Mouse (Mus musculus): ENCODE data around the gene Wdr73. TPM values are rescaled to one million over a fixed set of nuclear protein-coding genes. Genes with fewer than 3 reads are reported as not detected.

The Wdr73 gene
- total RNA-seq (2012; rRNA removed) (58.0 and 67.0 TPM in 2 replicates), polyA plus RNA-seq (2012; ENCODE audit: insufficient read depth in 1 of 2, insufficient read length in 2 of 2, low read depth in 1 of 2, low replicate concordance in 2 of 2, missing spikeins in 1 of 2) (10 to 100 TPM in 1 of 2 experiments, not detected in 1; 57.8 TPM)

DNA sequence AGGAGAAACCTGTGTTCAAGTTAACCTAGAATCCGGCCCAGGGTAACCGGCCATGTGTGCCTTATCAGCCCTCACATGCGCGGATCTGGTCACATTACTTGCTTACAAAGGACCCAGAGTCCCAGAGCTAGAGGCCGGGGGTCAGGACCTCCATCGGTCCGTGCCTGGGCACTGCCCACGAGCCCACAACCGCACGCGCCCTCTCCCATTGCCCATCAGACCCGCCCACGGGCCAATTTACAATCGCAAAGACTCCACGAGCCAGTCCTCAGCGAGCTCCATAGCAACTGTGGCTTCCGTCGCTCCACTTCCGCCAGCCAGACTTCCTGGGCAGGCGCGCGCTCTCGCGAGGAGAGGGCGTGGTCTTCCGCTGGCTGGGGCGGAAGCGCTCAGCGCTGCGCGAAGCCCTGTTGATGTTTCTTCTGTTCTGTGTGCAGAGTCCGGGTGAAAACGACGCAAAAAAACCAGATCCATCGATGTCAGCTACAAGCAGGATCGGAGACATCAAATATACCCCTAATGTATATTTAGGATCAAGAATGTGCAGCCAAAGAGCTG lies at the start of gene Wdr73:
Gene Wdr73 (minus strand): TSS at position 326 of the 558 bp plus-strand sequence.
- Histone ChIP-seq H3K9ac (ENCODE audit: control insufficient read depth, low read depth, low read length, poor library complexity, severe bottlenecking) (peak within 1 kb of the TSS; percentile 87), H3K4me3 (ENCODE audit: control insufficient read depth in 1 of 2, insufficient read depth in 1 of 2, low read depth in 2 of 2, low read length in 2 of 2) (peak within 1 kb of the TSS; percentile 79 to 88), H3K27ac (ENCODE audit: control insufficient read depth, low read depth, low read length) (peak within 1 kb of the TSS; percentile 81), H3K4me1 (ENCODE audit: control insufficient read depth in 1 of 2, insufficient read depth in 2 of 2, low read length in 2 of 2) (peaks cover 0 to 19% of the 10 kb centered on the region in 2 experiments; a peak in 3 of 4 replicates), H3K79me2 (ENCODE audit: control insufficient read depth, insufficient read depth, low read length, poor library complexity) (peaks cover 16% of the 10 kb centered on the region), H3K36me3 (ENCODE audit: control insufficient read depth in 1 of 2, insufficient read depth in 2 of 2, low read length in 2 of 2) (peaks cover 5 to 14% of the 10 kb centered on the region in 2 experiments), H3K27me3 (ENCODE audit: control insufficient read depth in 1 of 2, insufficient read depth in 2 of 2, low read length in 2 of 2) (no peaks in the 10 kb centered on the region), H3K9me3 (replicated peaks; ENCODE audit: insufficient read depth, low read length) (no peaks in the 10 kb centered on the region)
- peak; percentile 97 for DNase-seq (ENCODE audit: low read depth, low spot score)
- no peak for TF ChIP-seq JUND (IDR thresholded peaks at IDR 0.05; ENCODE audit: low read depth, low read length)
- TF ChIP-seq POLR2AphosphoS2 (IDR thresholded peaks at IDR 0.05; ENCODE audit: low read length) = peak; percentile 93
- TF ChIP-seq EP300 (IDR thresholded peaks at IDR 0.05; ENCODE audit: low read depth in 1 of 2, low read length in 2 of 2) = no peak
- no peak for TF ChIP-seq ZKSCAN1 (IDR thresholded peaks at IDR 0.05; ENCODE audit: low read depth, low read length)
- TF ChIP-seq MEF2A (IDR thresholded peaks at IDR 0.05; ENCODE audit: extremely low read depth, insufficient replicate concordance, low read depth, low read length, poor library complexity, severe bottlenecking) = no peak
- no peak for TF ChIP-seq BHLHE40 (IDR thresholded peaks at IDR 0.05; ENCODE audit: borderline replicate concordance, low read depth, low read length)
- no peak for TF ChIP-seq RAD21 (IDR thresholded peaks at IDR 0.05; ENCODE audit: low read depth, low read length)
- peak; percentile 93 for TF ChIP-seq MYC (IDR thresholded peaks at IDR 0.05; ENCODE audit: low read depth, low read length)
- TF ChIP-seq USF1 (IDR thresholded peaks at IDR 0.05; ENCODE audit: low read depth, low read length) = peak; percentile 60
- TF ChIP-seq ZMIZ1 (IDR thresholded peaks at IDR 0.05; ENCODE audit: low read depth, low read length) = peak; percentile 95
- TF ChIP-seq ZC3H11A (IDR thresholded peaks at IDR 0.05; ENCODE audit: low read depth, low read length) = no peak
- TF ChIP-seq GATA1 (IDR thresholded peaks at IDR 0.05; ENCODE audit: low read depth, low read length) = peak; percentile 74
- TF ChIP-seq TBP (IDR thresholded peaks at IDR 0.05; ENCODE audit: low read depth, low read length) = peak; percentile 68
- TF ChIP-seq KAT2A (conservative IDR thresholded peaks at IDR 0.05; ENCODE audit: low read depth, low read length) = no peak; the same call in 1 of the 2 replicates
- TF ChIP-seq SIN3A (IDR thresholded peaks at IDR 0.05; ENCODE audit: low read length) = peak; percentile 98
- TF ChIP-seq USF2 (IDR thresholded peaks at IDR 0.05; ENCODE audit: borderline replicate concordance in 1 of 2, insufficient read depth in 1 of 2, low read depth in 1 of 2, low read length in 2 of 2) = no peak
- TF ChIP-seq E2F4 (IDR thresholded peaks at IDR 0.05; ENCODE audit: borderline replicate concordance, low read depth, low read length) = no peak
- TF ChIP-seq NRF1 (IDR thresholded peaks at IDR 0.05; ENCODE audit: insufficient read depth, low read depth, low read length, poor library complexity, severe bottlenecking) = peak; percentile 69
- TF ChIP-seq SMC3 (IDR thresholded peaks at IDR 0.05; ENCODE audit: low read depth, low read length) = no peak
- no peak for TF ChIP-seq CTCF (IDR thresholded peaks at IDR 0.05 in 2 of 3, conservative IDR thresholded peaks at IDR 0.05 in 1 of 3; ENCODE audit: control insufficient read depth in 1 of 3, insufficient read depth in 1 of 3, low read depth in 2 of 3, low read length in 3 of 3, poor library complexity in 1 of 3, severe bottlenecking in 1 of 3)
- peak; percentile 70 for TF ChIP-seq TCF12 (IDR thresholded peaks at IDR 0.05; ENCODE audit: low read depth, low read length)
- no peak for TF ChIP-seq GABPA (IDR thresholded peaks at IDR 0.05; ENCODE audit: low read depth, low read length)
- 0 out of 2 replicates have a peak, but pooled peaks have one; percentile 49 for TF ChIP-seq ETS1 (IDR thresholded peaks at IDR 0.05; ENCODE audit: low read depth, low read length)
- TF ChIP-seq UBTF (IDR thresholded peaks at IDR 0.05; ENCODE audit: borderline replicate concordance, insufficient read depth, low read depth, low read length) = no peak
- TF ChIP-seq CHD1 (IDR thresholded peaks at IDR 0.05; ENCODE audit: low read depth, low read length) = no peak
- TF ChIP-seq MAFK (IDR thresholded peaks at IDR 0.05; ENCODE audit: borderline replicate concordance, low read depth, low read length) = no peak
- TF ChIP-seq POLR2A (IDR thresholded peaks at IDR 0.05; ENCODE audit: control insufficient read depth in 1 of 2, insufficient read depth in 1 of 2, low read depth in 1 of 2, low read length in 2 of 2, poor library complexity in 1 of 2) = peak; percentile 72 to 95
- TF ChIP-seq MYB (IDR thresholded peaks at IDR 0.05; ENCODE audit: low read depth, low read length) = no peak
- TF ChIP-seq HCFC1 (IDR thresholded peaks at IDR 0.05; ENCODE audit: low read depth, low read length) = peak; percentile 94
- TF ChIP-seq POLR2AphosphoS5 (IDR thresholded peaks at IDR 0.05; ENCODE audit: borderline replicate concordance, low read depth, low read length) = no peak
- peak; percentile 99 for TF ChIP-seq ELF1 (IDR thresholded peaks at IDR 0.05; ENCODE audit: low read depth, low read length)
- peak; percentile 97 for TF ChIP-seq MXI1 (IDR thresholded peaks at IDR 0.05; ENCODE audit: low read depth, low read length)
- TF ChIP-seq NELFE (IDR thresholded peaks at IDR 0.05; ENCODE audit: low read depth, low read length) = peak; percentile 94
- peak; percentile 99 for TF ChIP-seq CHD2 (IDR thresholded peaks at IDR 0.05; ENCODE audit: low read length)
- no peak for TF ChIP-seq TAL1 (IDR thresholded peaks at IDR 0.05; ENCODE audit: low read length)
- TF ChIP-seq ZNF384 (IDR thresholded peaks at IDR 0.05; ENCODE audit: low read depth, low read length) = 0 out of 2 replicates have a peak, but pooled peaks have one; percentile 17
